Comparison of ENCODE assay signal across 14 mouse cellular contexts in the genomic region with DNA sequence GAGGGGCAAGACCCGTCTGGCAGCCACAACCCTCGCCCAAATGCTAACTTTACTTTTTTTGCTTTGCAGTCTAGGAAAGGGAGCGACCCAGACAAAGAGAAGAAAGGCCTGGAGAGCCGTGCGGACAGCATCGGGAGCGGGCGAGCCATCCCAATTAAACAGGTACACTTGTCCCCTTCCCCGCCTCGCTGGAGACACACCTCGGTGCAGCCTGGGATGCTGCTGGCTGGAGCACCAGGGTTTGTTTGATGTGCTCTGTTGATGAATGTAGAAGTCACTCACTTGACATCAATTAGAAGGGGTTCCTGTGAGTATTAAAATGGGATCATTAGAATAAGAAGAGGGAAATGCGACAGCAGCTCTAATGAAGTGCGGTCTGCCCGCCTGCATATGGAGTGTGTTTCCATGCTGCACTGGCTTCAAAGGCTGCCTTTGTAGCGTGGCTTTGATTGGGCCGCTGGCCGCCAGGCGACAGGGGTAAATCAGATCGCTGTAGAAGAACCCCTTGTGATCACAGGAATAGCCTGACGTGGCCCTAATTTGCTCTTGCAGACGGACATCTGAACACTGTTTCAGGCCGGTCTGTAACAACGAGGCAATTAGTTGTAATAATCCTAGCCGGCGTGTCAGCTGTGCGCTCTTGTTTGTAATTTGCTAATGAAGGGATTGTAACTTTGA.
DNase-seq lines count a peak whose midpoint lies in the region; ATAC-seq and TF ChIP-seq lines count a peak whose summit lies in the region.
"Had no signal": no experiment of that assay in that cellular context is flagged by ENCODE, and none has a peak within 500 bp of the region (broad histone marks: within the 10 kb centered on the region; RNA-seq: fewer than 3 reads in every experiment).

No protein-coding gene starts in this region.

- no peaks in the 10 kb centered on the region for H3K27me3 ChIP-seq in embryonic facial prominence, embryonic 14.5 days (replicated peaks; ENCODE audit: control insufficient read depth, insufficient read depth, low read length)
- no peaks in the 10 kb centered on the region for H3K27me3 ChIP-seq in hindbrain, embryonic 14.5 days (ENCODE audit: control insufficient read depth, insufficient read depth, low read length)
- no peaks in the 10 kb centered on the region for H3K27me3 ChIP-seq in midbrain, embryonic 16.5 days (ENCODE audit: control insufficient read depth, insufficient read depth, low read depth, low read length)
- H3K27me3 ChIP-seq: CH12.LX; heart, embryonic 13.5 days had no signal

- H3K36me3 ChIP-seq in embryonic facial prominence, embryonic 14.5 days (ENCODE audit: control insufficient read depth, insufficient read depth, low read length) = peaks cover 46% of the 10 kb centered on the region
- H3K36me3 ChIP-seq in hindbrain, embryonic 14.5 days (replicated peaks; ENCODE audit: control insufficient read depth, insufficient read depth) = peaks cover 43% of the 10 kb centered on the region
- H3K36me3 ChIP-seq in midbrain, embryonic 16.5 days (ENCODE audit: control insufficient read depth, insufficient read depth, low read length) = peaks cover 10% of the 10 kb centered on the region

- no peak overlapping the region for H3K4me3 ChIP-seq in embryonic facial prominence, embryonic 14.5 days (ENCODE audit: low read depth, low read length)
- H3K4me3 ChIP-seq in hindbrain, embryonic 14.5 days (replicated peaks; ENCODE audit: low read length) = no peak overlapping the region
- no peak overlapping the region for H3K4me3 ChIP-seq in midbrain, embryonic 16.5 days (ENCODE audit: low read depth, low read length)
- H3K4me3 ChIP-seq: heart, embryonic 13.5 days; layer of hippocampus, adult 2 months had no signal

- H3K4me2 ChIP-seq in embryonic facial prominence, embryonic 14.5 days (ENCODE audit: low read depth, low read length) = no peak overlapping the region
- H3K4me2 ChIP-seq in hindbrain, embryonic 14.5 days (replicated peaks) = no peak overlapping the region
- H3K4me2 ChIP-seq in midbrain, embryonic 16.5 days (ENCODE audit: low read length) = no peak overlapping the region
- H3K4me2 ChIP-seq: heart, embryonic 13.5 days had no signal

- WGBS in embryonic facial prominence, embryonic 14.5 days = 68% methylated on average over 26 of the region's 26 CpGs
- WGBS in hindbrain, embryonic 14.5 days = 28% methylated on average over 26 of the region's 26 CpGs
- 29% methylated on average over 26 of the region's 26 CpGs for whole genome bisulfite sequencing in midbrain, embryonic 16.5 days

- ATAC-seq in embryonic facial prominence, embryonic 14.5 days (ENCODE audit: low read depth) = no peak
- peak; percentile 38 for ATAC-seq in hindbrain, embryonic 14.5 days (ENCODE audit: low FRiP score)
- ATAC-seq in midbrain, embryonic 16.5 days = peak; percentile 62
- ATAC-seq: liver, postnatal 0 days had no signal

- H3K9me3 ChIP-seq in embryonic facial prominence, embryonic 14.5 days (ENCODE audit: control insufficient read depth, low read length) = no peaks in the 10 kb centered on the region
- H3K9me3 ChIP-seq in hindbrain, embryonic 14.5 days (ENCODE audit: control insufficient read depth, low read length) = no peaks in the 10 kb centered on the region
- no peaks in the 10 kb centered on the region for H3K9me3 ChIP-seq in midbrain, embryonic 16.5 days (replicated peaks; ENCODE audit: control insufficient read depth, low read length, poor library complexity, severe bottlenecking)
- H3K9me3 ChIP-seq: heart, embryonic 13.5 days had no signal

- H3K27ac ChIP-seq in embryonic facial prominence, embryonic 14.5 days (replicated peaks; ENCODE audit: low read depth, low read length) = no peak overlapping the region
- H3K27ac ChIP-seq in hindbrain, embryonic 14.5 days = peak overlapping the region; percentile 27; the same call in 1 of the 2 replicates
- 0 out of 2 replicates have a peak overlapping the region, but pooled peaks have one; percentile 10 for H3K27ac ChIP-seq in midbrain, embryonic 16.5 days (ENCODE audit: low read length)
- H3K27ac ChIP-seq: heart, embryonic 13.5 days; layer of hippocampus, adult 2 months had no signal

- no peak for TF ChIP-seq POLR2A in brain, embryonic 14.5 days (IDR thresholded peaks at IDR 0.05; ENCODE audit: borderline replicate concordance, extremely low read depth, insufficient read depth, insufficient read length, poor library complexity, severe bottlenecking)

- DNase-seq in brain, embryonic 14.5 days (ENCODE audit: low read depth) = peak; percentile 97
- peak; percentile 16 for DNase-seq in embryonic facial prominence, embryonic 14.5 days (ENCODE audit: low spot score)
- DNase-seq in hindbrain, embryonic 14.5 days (ENCODE audit: low spot score) = no peak
- DNase-seq in cerebellum, adult 8-10 months = no peak
- no peak for DNase-seq in kidney, adult 11 months
- no peak for DNase-seq in kidney, postnatal 25 days
- no peak for DNase-seq in heart, adult 9 months (ENCODE audit: low spot score in 2 of 2)
- DNase-seq: cerebellum, adult 18-20 months; kidney, adult 18-20 months; liver, postnatal 0 days had no signal

- H3K4me1 ChIP-seq in embryonic facial prominence, embryonic 14.5 days (ENCODE audit: control insufficient read depth, insufficient read depth, low read length) = no peaks in the 10 kb centered on the region
- peaks cover 42% of the 10 kb centered on the region for H3K4me1 ChIP-seq in hindbrain, embryonic 14.5 days (replicated peaks; ENCODE audit: control insufficient read depth, insufficient read depth, low read length)
- H3K4me1 ChIP-seq in midbrain, embryonic 16.5 days (ENCODE audit: control insufficient read depth, insufficient read depth, low read length) = peaks cover 16% of the 10 kb centered on the region
- H3K4me1 ChIP-seq: heart, embryonic 13.5 days had no signal

- no peak for TF ChIP-seq CTCF in brain, embryonic 14.5 days (IDR thresholded peaks at IDR 0.05; ENCODE audit: borderline replicate concordance, extremely low read depth, insufficient read depth, insufficient read length)

- no peak overlapping the region for H3K9ac ChIP-seq in embryonic facial prominence, embryonic 14.5 days (ENCODE audit: low read depth, low read length)
- H3K9ac ChIP-seq in hindbrain, embryonic 14.5 days = no peak overlapping the region
- no peak overlapping the region for H3K9ac ChIP-seq in midbrain, embryonic 16.5 days (ENCODE audit: low read depth, low read length)
- H3K9ac ChIP-seq: heart, embryonic 13.5 days; liver, postnatal 0 days had no signal

Comparison
In these comparisons a context has a peak if more than half of its experiments do, and no peak if none do; other contexts are left out.
1. DNase-seq: peak in brain, embryonic 14.5 days (single experiment) and embryonic facial prominence, embryonic 14.5 days (single experiment); none in hindbrain, embryonic 14.5 days (single experiment), cerebellum, adult 8-10 months (single experiment), kidney, adult 11 months (single experiment), kidney, postnatal 25 days (0 of 2) and heart, adult 9 months (0 of 2).